Mouse (Mus musculus) adrenal gland, adult (tissue): Measurements from ENCODE around the gene Map3k5.

ENCODE experiments used
- DNase-seq, 2 experiments: peaks; one replicate each; pipeline ENCODE4 v3.0.0; 2022 to 2023; ENCODE audit warnings: low spot score in 1 of 2; ENCODE audit not compliant: inconsistent age in 2 of 2

Map3k5 gene

GRCm38 (mm10) chr10:19933511-19934383 is 525 bp upstream of the Map3k5 start:
- DNase-seq, result peak; percentile 91 to 97

GRCm38 (mm10) chr10:19935295-19935623 is 987 bp downstream of the Map3k5 start:
- DNase-seq, result peak; percentile 29 to 79

- DNase-seq, result peak in 1 of 2 experiments; percentile 58
These were observed 1.6 kb downstream of the Map3k5 start for GRCm38 (mm10) chr10:19935821-19936367.

DNA sequence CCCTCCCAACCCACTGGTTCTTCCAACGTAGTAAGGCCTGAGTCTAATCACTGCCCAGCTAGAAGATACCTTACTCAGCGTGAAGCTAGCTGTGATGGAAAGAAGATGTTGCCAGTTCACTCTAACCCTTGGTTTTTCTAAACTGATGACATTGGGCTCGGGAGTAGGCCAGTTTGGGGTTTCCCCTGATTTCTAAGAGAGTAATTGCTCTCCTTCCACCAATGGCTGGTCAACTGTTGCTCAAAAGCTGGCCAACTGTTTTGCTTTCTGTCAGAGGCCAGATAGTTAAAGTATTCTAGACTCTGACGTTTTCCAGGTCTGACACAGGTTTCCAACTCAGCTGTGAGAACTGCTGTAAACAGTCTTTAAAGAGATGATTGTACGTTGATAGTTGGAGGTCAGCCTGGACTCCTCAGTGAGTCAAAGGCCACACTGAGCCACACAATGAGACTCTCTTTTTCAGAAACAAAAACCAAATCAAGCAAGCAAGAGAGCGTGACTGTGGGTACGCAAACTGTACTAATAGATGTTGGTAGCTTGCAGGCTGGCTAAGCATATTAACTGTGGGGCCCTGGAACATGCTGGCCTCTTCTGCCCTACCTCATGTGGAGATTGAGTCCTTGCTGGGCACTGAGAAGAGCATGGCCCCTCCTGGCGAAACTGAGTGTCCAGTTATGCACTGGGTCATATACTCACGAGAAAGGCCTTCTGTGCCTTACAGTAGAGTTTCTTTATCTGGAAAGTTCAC is 2.9 kb downstream of the Map3k5 start:
- peak in 1 of 2 experiments; percentile 79 for DNase-seq

DNA sequence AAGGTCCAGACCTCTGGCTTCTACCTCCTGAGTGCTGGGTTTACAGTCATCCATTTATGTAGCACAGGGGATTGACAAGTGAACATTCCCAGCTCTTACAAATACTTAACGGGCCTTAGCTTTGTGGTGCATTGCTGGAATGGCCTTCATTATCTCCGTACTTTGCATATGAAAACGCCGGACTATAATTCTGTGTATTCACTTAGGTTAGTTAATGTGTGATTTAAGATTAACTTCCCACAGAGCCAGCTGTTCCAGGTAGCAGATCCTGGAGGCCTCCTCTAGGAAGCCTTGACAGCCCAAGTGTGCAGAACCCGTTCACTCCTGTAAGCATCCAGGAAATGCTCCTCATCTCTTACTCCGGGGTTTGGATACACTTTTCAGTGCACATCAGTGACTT is 4.5 kb downstream of the Map3k5 start:
- DNase-seq, result no peak

DNA sequence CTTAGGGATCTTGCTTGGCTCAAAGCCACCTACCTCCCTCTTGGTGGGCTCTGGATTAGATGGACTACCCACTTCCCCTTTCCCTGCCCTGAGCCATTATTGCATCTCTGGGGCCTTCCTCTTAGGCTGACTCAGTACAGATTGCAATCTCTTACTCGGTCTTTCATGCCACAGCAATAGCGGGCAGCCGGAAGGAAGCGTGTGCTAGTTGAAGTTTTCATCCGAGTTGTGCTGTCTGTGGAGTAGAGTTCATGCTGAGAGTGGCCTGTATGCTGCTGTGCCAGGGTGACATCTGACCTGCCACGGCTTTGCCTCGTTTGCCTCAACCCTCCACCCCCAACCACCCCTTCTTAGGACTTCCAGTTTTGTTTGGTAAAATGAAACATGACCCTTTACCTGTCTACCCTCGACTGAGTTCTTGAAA is 5.0 kb downstream of the Map3k5 start:
- DNase-seq, result peak in 1 of 2 experiments; percentile 66

- no peak for DNase-seq
These were observed 5.9 kb downstream of the Map3k5 start for GRCm38 (mm10) chr10:19940127-19940526.

DNA sequence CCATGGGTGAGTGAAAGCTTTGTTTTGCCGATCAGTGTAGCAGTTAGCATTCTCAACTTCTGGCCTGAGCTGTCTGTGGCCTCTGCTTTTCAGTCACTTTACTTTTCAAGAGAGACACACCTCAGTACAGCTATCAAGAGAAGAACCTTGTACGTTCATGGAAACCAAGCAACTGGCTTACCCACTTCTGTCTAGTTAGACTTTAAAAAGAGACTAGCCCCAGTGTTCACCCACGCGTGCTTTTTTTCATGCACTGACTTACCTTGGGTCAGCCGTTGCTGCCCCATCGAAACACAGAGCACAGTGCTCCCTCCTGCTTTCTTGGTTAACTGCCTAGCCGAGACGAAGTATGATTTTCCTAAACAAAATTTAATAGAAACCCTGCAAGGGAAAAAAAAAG is 6.4 kb downstream of the Map3k5 start:
- DNase-seq, result no peak

- DNase-seq, result peak; percentile 31 to 61
These were observed 6.8 kb downstream of the Map3k5 start for GRCm38 (mm10) chr10:19941063-19941462.

GRCm38 (mm10) chr10:19941914-19942313 is 7.6 kb downstream of the Map3k5 start:
- DNase-seq, result peak in 1 of 2 experiments; percentile 32

- DNase-seq, result no peak
These were observed 8.3 kb downstream of the Map3k5 start for GRCm38 (mm10) chr10:19942621-19943020.

GRCm38 (mm10) chr10:19945651-19946050 is 11.4 kb downstream of the Map3k5 start:
- DNase-seq, result no peak

- no peak for DNase-seq
These were observed 12.4 kb downstream of the Map3k5 start for GRCm38 (mm10) chr10:19946644-19947043.

- DNase-seq, result no peak
These were observed 13.2 kb downstream of the Map3k5 start for GRCm38 (mm10) chr10:19947441-19947840.

DNA sequence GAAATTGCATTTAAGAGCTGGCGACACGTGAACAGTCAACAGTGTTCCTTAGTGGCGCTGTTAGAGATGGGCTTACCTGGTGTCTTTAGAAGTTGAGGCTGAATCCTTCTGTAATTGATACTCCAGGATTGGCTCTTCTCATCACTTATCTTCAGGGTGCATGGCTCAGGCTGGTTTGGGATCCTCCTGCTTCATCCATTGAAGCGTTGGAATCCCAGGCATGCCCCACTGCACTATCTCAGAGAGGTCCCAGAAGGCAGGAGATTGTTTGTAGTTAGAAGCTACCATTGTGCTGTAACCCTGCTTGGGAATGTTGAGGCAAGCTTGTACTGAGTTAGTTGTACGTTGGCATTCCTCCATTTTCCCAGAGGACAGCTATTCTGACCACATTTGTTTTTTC is 13.6 kb downstream of the Map3k5 start:
- no peak for DNase-seq

- no peak for DNase-seq
These were observed 14.1 kb downstream of the Map3k5 start for GRCm38 (mm10) chr10:19948381-19948780.

DNA sequence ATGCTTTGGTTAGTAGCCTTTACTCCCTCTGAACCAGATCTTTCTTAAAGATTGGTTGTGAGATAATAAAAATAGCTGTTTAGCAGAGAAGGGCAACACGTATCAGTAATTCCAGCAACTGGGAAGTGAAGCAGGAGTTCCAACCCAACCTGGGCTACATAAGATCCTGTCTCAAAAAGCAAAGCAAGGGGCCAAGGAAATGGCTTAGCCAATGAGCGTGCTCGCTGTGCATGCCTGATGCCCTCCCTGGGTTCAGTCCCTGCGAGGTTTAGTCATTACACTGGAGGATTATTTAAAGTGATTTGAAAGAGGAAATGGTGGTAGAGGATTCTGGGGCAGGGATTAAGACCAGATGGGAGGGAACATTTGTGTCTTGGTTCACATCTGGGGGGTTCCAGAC is 14.8 kb downstream of the Map3k5 start:
- no peak for DNase-seq

DNA sequence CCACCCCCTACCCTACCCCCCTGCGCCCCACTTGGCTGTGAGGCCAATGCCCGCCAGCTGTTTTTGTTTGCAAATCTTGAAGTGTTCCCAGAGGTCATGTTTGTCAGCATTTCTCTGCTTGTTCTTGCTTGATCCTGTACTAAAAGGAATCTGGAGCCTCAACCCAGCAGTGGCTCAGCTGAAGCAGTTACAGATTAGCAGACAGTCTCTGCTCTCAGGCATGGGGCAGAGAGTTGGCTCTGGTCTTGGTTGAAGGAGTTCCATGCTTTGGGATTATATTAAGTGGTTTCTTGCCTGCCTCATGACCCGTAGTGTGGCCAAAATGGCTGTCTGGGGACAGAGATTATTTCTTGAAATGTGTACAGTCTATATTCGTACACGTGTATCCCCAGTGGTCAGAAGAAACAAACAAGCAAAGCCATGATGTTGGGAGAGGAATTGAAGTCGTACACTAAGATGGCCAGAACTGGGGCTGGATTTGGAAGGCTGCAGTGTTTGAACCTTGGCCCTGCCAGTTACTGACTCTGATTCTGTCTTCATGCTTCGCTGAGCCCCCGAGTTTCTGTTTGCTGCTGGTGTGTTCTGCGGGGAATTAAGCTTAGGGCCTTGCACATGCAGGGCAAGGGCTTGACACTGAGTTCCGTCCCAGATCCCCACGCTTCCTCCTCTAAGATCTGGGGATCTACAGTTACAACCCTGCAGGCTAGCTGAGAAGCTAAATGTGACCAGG is 18.9 kb downstream of the Map3k5 start:
- no peak for DNase-seq

- no peak for DNase-seq
These were observed 20.3 kb downstream of the Map3k5 start for GRCm38 (mm10) chr10:19954572-19954971.

- no peak for DNase-seq
These were observed 21.5 kb downstream of the Map3k5 start for GRCm38 (mm10) chr10:19955817-19956216.

DNA sequence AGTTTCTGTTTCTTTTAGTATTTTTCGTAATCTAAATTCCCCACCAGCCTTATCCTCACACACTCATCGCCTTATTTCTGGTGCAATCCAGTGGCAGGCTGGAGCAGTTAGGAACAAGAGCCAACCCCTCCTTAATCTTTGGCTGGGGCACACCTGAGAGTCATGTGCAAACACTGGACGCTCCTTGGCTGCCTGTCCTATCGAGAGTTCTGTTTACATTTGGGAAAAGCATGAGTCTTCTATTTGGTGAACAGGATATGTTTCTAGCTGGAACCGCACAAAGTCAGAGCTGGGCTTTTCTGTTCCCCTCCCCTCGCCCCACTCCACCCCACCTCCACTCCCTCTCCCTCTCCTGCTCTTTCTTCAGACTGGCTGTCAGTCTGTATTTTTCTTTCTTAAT is 22.5 kb downstream of the Map3k5 start:
- DNase-seq, result no peak
